Mouse (Mus musculus) erythroblast, embryonic 14.5 days (primary cell): Measurements from ENCODE around the gene Pabpn1. TPM values are rescaled to one million over a fixed set of nuclear protein-coding genes. Genes with fewer than 3 reads are reported as not detected.

Experiments used
- H3K27me3 ChIP-seq: 2 replicates; pipeline ENCODE4 v1.6.1; 2012; ENCODE audit warnings: inconsistent platforms; ENCODE audit not compliant: control insufficient read depth
- H3K36me3 ChIP-seq: 2 replicates; pipeline ENCODE4 v1.6.1; 2012; ENCODE audit warnings: mild to moderate bottlenecking, inconsistent platforms; ENCODE audit not compliant: control insufficient read depth
- H3K4me1 ChIP-seq: 2 replicates; pipeline ENCODE4 v1.6.1; 2012; ENCODE audit warnings: inconsistent platforms; ENCODE audit not compliant: control insufficient read depth
- H3K4me3 ChIP-seq: replicated peaks from 2 replicates; pipeline ENCODE3; 2012; ENCODE audit warnings: moderate library complexity, mild to moderate bottlenecking, inconsistent platforms
- H3K9me3 ChIP-seq: 2 replicates; pipeline ENCODE4 v1.6.1; 2012; ENCODE audit warnings: low read length, inconsistent platforms, mixed read lengths; ENCODE audit not compliant: control insufficient read depth
- GATA1 ChIP-seq: IDR thresholded peaks from 2 replicates; pipeline ENCODE4 v1.6.1; 2012; ENCODE audit warnings: low read length, inconsistent platforms, mixed read lengths
- TAL1 ChIP-seq: IDR thresholded peaks from 3 replicates; pipeline ENCODE4 v1.6.1; 2012; ENCODE audit warnings: low read length, inconsistent platforms, mixed read lengths
- polyA plus RNA-seq: library from polyadenylated mRNA; stranded (reverse); fragments of >175 nt; gene quantifications from 2 replicates; pipeline ENCODE4 v1.2.3, GENCODE M21; 2012

Gene Pabpn1
- polyA plus RNA-seq, 1 experiment: 27.8 TPM

DNA sequence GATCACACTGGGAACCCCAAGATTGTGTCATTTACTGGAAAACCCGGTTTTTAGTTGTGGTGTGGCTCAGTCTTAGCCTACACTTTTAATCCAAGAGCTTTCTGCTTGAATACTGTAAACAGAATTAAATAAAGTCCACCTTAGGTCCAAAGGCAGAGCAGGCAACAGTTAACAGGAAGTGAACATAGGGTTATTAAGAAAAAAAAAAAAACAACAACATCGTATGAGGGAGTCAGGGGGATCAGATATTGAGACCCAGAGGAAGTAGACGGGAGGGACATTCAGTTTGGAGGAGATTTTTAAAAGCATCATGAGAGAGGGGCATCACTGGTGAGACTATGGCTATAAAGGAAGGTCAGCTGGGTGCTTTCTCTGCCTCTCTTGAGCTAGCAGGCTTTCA is 26.0 kb upstream of the Pabpn1 start:
- H3K4me1 ChIP-seq: peaks cover 16% of the 10 kb centered on the region
- no peaks in the 10 kb centered on the region; the same call in 1 of the 2 replicates for H3K9me3 ChIP-seq
- no peaks in the 10 kb centered on the region for H3K27me3 ChIP-seq
- H3K4me3 ChIP-seq: no peak overlapping the region
- TF ChIP-seq GATA1: no peak
- no peak for TF ChIP-seq TAL1
- no peaks in the 10 kb centered on the region for H3K36me3 ChIP-seq

- Histone ChIP-seq H3K9me3 (no peaks in the 10 kb centered on the region; the same call in 1 of the 2 replicates), H3K36me3 (no peaks in the 10 kb centered on the region), H3K4me1 (peaks cover 16% of the 10 kb centered on the region), H3K4me3 (no peak overlapping the region), H3K27me3 (no peaks in the 10 kb centered on the region)
- no peak for TF ChIP-seq GATA1
- no peak for TF ChIP-seq TAL1
Measured at GRCm38 (mm10) chr14:54866936-54867335, 25.4 kb upstream of the Pabpn1 start.

DNA sequence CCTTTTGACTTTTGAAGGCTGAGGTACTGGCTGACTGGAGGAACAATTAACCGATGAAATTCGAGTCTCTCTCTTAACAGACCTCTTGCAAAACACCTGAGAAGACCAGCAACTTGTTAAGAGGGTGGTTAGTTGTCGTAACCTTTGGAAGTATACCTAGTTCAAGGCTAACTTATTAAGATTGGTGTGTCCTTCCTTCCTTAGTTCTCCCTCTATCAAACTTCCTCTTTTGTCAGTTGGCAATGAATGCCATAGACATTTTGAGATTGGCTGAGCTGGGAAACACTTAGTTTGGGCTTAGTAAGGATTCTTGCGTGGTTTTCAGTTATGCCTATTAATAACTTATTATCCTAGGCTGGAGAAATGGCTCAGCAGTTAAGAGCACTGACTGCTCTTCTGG is 24.3 kb upstream of the Pabpn1 start:
- Histone ChIP-seq H3K9me3 (no peaks in the 10 kb centered on the region; the same call in 1 of the 2 replicates), H3K36me3 (no peaks in the 10 kb centered on the region)
- no peak for TF ChIP-seq GATA1
- no peak for TF ChIP-seq TAL1

GRCm38 (mm10) chr14:54870861-54871260 is 21.4 kb upstream of the Pabpn1 start, which contains the start of gene Homez:
Homez (minus strand) TSS chr14:54870961.
- no peak for TF ChIP-seq TAL1
- TF ChIP-seq GATA1: no peak
- Histone ChIP-seq H3K4me1 (peaks cover 3% of the 10 kb centered on the region), H3K9me3 (no peaks in the 10 kb centered on the region; the same call in 1 of the 2 replicates), H3K27me3 (peaks cover 13% of the 10 kb centered on the region), H3K4me3 (no peak within 1 kb of the TSS), H3K36me3 (no peaks in the 10 kb centered on the region)

More for the DNA sequence above, 24.3 kb upstream of the Pabpn1 start:
- no peaks in the 10 kb centered on the region for H3K27me3 ChIP-seq
- H3K4me1 ChIP-seq: peaks cover 16% of the 10 kb centered on the region
- no peak overlapping the region for H3K4me3 ChIP-seq

DNA sequence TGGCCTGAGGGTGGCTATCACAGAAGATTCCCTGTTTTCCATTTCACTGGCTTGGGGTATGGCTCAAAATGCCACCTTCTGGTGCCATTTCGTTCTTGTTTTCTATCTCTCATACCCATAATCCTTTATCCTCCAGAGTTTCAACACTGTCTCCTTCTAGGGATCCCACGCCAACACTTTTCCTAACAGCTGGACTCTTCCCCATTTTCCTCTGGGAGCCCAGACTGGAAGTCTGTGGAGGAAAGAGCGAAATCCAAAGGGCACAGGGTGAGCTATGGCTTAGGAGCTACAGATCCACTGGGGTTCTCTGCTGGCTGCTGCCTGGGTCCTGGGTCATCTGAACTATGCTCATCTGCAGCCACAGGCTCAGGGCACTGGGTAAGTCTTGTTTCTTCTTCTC is 18.1 kb upstream of the Pabpn1 start:
- Histone ChIP-seq H3K36me3 (no peaks in the 10 kb centered on the region), H3K9me3 (no peaks in the 10 kb centered on the region), H3K27me3 (peaks cover 36% of the 10 kb centered on the region), H3K4me1 (peaks cover 23% of the 10 kb centered on the region), H3K4me3 (no peak overlapping the region)
- no peak for TF ChIP-seq TAL1
- no peak for TF ChIP-seq GATA1

- Histone ChIP-seq H3K4me3 (peak overlapping the region; percentile 76), H3K4me1 (peaks cover 23% of the 10 kb centered on the region), H3K9me3 (peaks cover 2% of the 10 kb centered on the region), H3K36me3 (no peaks in the 10 kb centered on the region), H3K27me3 (peaks cover 36% of the 10 kb centered on the region)
- TF ChIP-seq GATA1 (no peak), TAL1 (no peak)
Measured at GRCm38 (mm10) chr14:54875844-54876538, 16.3 kb upstream of the Pabpn1 start.

- Histone ChIP-seq H3K36me3 (no peaks in the 10 kb centered on the region), H3K4me3 (peak overlapping the region; percentile 76), H3K27me3 (peaks cover 36% of the 10 kb centered on the region), H3K4me1 (peaks cover 23% of the 10 kb centered on the region), H3K9me3 (peaks cover 5% of the 10 kb centered on the region)
- TF ChIP-seq GATA1 (no peak), TAL1 (no peak)
Measured at GRCm38 (mm10) chr14:54876539-54877047, 15.7 kb upstream of the Pabpn1 start.

DNA sequence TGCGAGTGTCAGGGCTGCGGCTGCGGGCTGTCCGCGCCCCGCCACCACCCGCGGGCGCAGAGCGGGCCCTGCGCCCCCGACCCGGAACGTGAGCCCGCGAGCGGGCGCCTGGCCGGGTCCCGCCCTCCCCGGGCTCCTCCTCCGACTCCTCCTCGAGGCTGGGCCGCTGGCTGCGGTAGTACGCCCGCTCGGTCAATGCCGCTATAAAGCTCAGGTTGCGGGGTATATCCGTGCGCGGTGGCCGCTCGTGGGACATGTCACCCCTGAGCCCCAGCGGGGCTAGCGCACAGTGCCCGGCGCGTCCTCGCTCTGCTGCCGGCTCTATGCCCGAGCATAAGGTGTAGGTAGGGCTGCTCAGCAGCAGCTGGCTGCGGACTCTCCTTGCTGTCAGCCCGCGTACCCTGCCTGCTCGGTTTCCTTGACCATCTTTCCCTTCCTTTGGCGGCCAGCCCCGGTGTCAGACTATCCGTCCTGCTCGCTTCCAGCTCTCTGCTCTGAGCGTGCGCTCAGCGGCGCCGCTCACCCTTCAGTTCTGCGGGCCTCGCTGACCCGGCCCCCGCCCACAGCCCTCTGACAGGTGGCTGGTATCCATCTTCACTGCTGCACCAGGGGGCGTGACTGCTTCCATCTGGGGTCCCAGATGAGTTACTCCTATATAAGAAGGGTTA is 15.1 kb upstream of the Pabpn1 start, which contains the start of gene Ppp1r3e:
Gene Ppp1r3e, minus strand, starts transcription at position 503 of the 668 bp plus-strand sequence.
- Histone ChIP-seq H3K36me3 (no peaks in the 10 kb centered on the region), H3K4me3 (peak within 1 kb of the TSS; percentile 76), H3K9me3 (peaks cover 5% of the 10 kb centered on the region), H3K4me1 (peaks cover 23% of the 10 kb centered on the region), H3K27me3 (peaks cover 36% of the 10 kb centered on the region)
- no peak for TF ChIP-seq GATA1
- TF ChIP-seq TAL1: no peak
